ENCODE assay signal across 22 mouse cellular contexts in genomic region chr16:21971446-21971845, GRCm38 (mm10). TPM values are rescaled to one million over a fixed set of nuclear protein-coding genes. Genes with fewer than 3 reads are reported as not detected.
DNase-seq lines count a peak whose midpoint lies in the region; ATAC-seq and TF ChIP-seq lines count a peak whose summit lies in the region.
"Had no signal": no experiment of that assay in that cellular context is flagged by ENCODE, and none has a peak within 500 bp of the region (broad histone marks: within the 10 kb centered on the region; RNA-seq: fewer than 3 reads in every experiment).

No protein-coding gene starts in this region.

- H3K9me3 ChIP-seq in limb, embryonic 11.5 days (ENCODE audit: control insufficient read depth, low read length) = no peaks in the 10 kb centered on the region
- no peaks in the 10 kb centered on the region for H3K9me3 ChIP-seq in limb, embryonic 10.5 days (replicated peaks)
- H3K9me3 ChIP-seq in limb, embryonic 14.5 days (ENCODE audit: control insufficient read depth, low read length) = no peaks in the 10 kb centered on the region
- H3K9me3 ChIP-seq: embryonic facial prominence, embryonic 12.5 days; forebrain, embryonic 12.5 days; heart, embryonic 10.5 days; hindbrain, embryonic 12.5 days had no signal

- TF ChIP-seq POLR2A in limb, embryonic 14.5 days (IDR thresholded peaks at IDR 0.05; ENCODE audit: borderline replicate concordance, extremely low read depth, insufficient read depth, insufficient read length) = no peak

- peak; percentile 52 for TF ChIP-seq CTCF in Patski (IDR thresholded peaks at IDR 0.05)
- TF ChIP-seq CTCF in left cerebral cortex, adult 2 months (IDR thresholded peaks at IDR 0.05) = no peak

- no peak overlapping the region for H3K4me2 ChIP-seq in limb, embryonic 11.5 days (ENCODE audit: low read depth, severe bottlenecking)
- no peak overlapping the region for H3K4me2 ChIP-seq in limb, embryonic 14.5 days (replicated peaks; ENCODE audit: low read depth, low read length, severe bottlenecking)
- H3K4me2 ChIP-seq: embryonic facial prominence, embryonic 12.5 days; forebrain, embryonic 12.5 days; hindbrain, embryonic 12.5 days had no signal

- no peaks in the 10 kb centered on the region for H3K27me3 ChIP-seq in limb, embryonic 11.5 days (ENCODE audit: control insufficient read depth, insufficient read depth, low read length)
- peaks cover 25% of the 10 kb centered on the region for H3K27me3 ChIP-seq in limb, embryonic 10.5 days (ENCODE audit: low read depth, poor library complexity, severe bottlenecking)
- no peaks in the 10 kb centered on the region for H3K27me3 ChIP-seq in Patski
- H3K27me3 ChIP-seq in limb, embryonic 14.5 days (ENCODE audit: control insufficient read depth, insufficient read depth, low read length) = 0 out of 2 replicates have a peak, but pooled peaks cover 5% of the 10 kb centered on the region

- intact Hi-C loops in left cerebral cortex, adult 2 months (cut with DNase I) = no loop called here

- H3K36me3 ChIP-seq in limb, embryonic 11.5 days (ENCODE audit: control insufficient read depth, insufficient read depth, low read length) = no peaks in the 10 kb centered on the region
- H3K36me3 ChIP-seq in limb, embryonic 10.5 days = no peaks in the 10 kb centered on the region
- H3K36me3 ChIP-seq in limb, embryonic 14.5 days (ENCODE audit: control insufficient read depth, insufficient read depth, low read length) = no peaks in the 10 kb centered on the region
- H3K36me3 ChIP-seq: embryonic facial prominence, embryonic 12.5 days; forebrain, embryonic 12.5 days; heart, embryonic 10.5 days; hindbrain, embryonic 12.5 days had no signal

- no peak overlapping the region for H3K27ac ChIP-seq in limb, embryonic 11.5 days (replicated peaks; ENCODE audit: low read depth, low read length)
- no peak overlapping the region for H3K27ac ChIP-seq in limb, embryonic 10.5 days
- no peak overlapping the region for H3K27ac ChIP-seq in limb, embryonic 14.5 days (replicated peaks; ENCODE audit: low read depth, low read length)
- H3K27ac ChIP-seq in left cerebral cortex, adult 2 months = no peak overlapping the region
- H3K27ac ChIP-seq: embryonic facial prominence, embryonic 12.5 days; forebrain, embryonic 12.5 days; heart, embryonic 10.5 days; hindbrain, embryonic 12.5 days had no signal

- peaks cover 4% of the 10 kb centered on the region; the same call in 1 of the 2 replicates for H3K4me1 ChIP-seq in limb, embryonic 11.5 days (ENCODE audit: control insufficient read depth, insufficient read depth, low read length)
- H3K4me1 ChIP-seq in limb, embryonic 10.5 days = peaks cover 6% of the 10 kb centered on the region
- no peaks in the 10 kb centered on the region for H3K4me1 ChIP-seq in limb, embryonic 14.5 days (ENCODE audit: control insufficient read depth, insufficient read depth, low read length)

- no peak for ATAC-seq in limb, embryonic 11.5 days (ENCODE audit: insufficient number of reproducible peaks, low FRiP score, low TSS enrichment, low read depth)
- no peak for ATAC-seq in Patski
- no peak; the same call in 1 of the 2 replicates for ATAC-seq in limb, embryonic 14.5 days (ENCODE audit: low FRiP score, low read depth)
- ATAC-seq: forebrain, embryonic 16.5 days had no signal

- CTCF ChIA-PET in Patski (lab: Charles Lee) = interaction anchor here (0.9 to 1.0 kb wide), 2 partner anchors 12 to 41 kb away, joined by 3 to 4 read pairs; no protein-coding TSS in a partner anchor

- peak; percentile 27 for DNase-seq in limb, embryonic 11.5 days (ENCODE audit: low spot score)
- DNase-seq in limb, embryonic 10.5 days (ENCODE audit: low spot score) = no peak
- peak; percentile 25 for DNase-seq in lung, postnatal 36 days
- no peak for DNase-seq in lung, postnatal 4 days
- DNase-seq in Patski (ENCODE audit: low read depth, low spot score) = no peak
- peak; percentile 18 for DNase-seq in limb, embryonic 14.5 days (ENCODE audit: low spot score)
- no peak for DNase-seq in left cerebral cortex, adult 2 months (ENCODE audit: extremely low spot score in 1 of 2, low spot score in 2 of 2)
- DNase-seq: adrenal gland, adult 8-10 months; adrenal gland, postnatal 36 days; cerebellum, adult 2 months; cerebellum, postnatal 14 days; embryo, embryonic 11 days; gastrocnemius, postnatal 10 days; heart, adult 18-20 months; heart, postnatal 10 days; heart, postnatal 4 days had no signal

- POLR2A ChIA-PET in Patski (lab: Charles Lee) = interaction anchor here (0.6 to 0.9 kb wide), 2 partner anchors 39 to 41 kb away, joined by 3 read pairs; no protein-coding TSS in a partner anchor

- in situ Hi-C loops in Patski (cut with MboI; ENCODE audit: low pct_unique_long_range_greater_than_20kb) = no loop called here

- WGBS in limb, embryonic 11.5 days = 60% methylated on average over 4 of the region's 4 CpGs
- WGBS in limb, embryonic 10.5 days = 72% methylated on average over 4 of the region's 4 CpGs
- 59% methylated on average over 4 of the region's 4 CpGs for WGBS in limb, embryonic 14.5 days

- H3K4me3 ChIP-seq in limb, embryonic 11.5 days (ENCODE audit: low read depth, low read length) = no peak overlapping the region
- H3K4me3 ChIP-seq in limb, embryonic 10.5 days = no peak overlapping the region
- H3K4me3 ChIP-seq in limb, embryonic 14.5 days (replicated peaks; ENCODE audit: low read length) = no peak overlapping the region
- H3K4me3 ChIP-seq in left cerebral cortex, adult 2 months = no peak overlapping the region
- H3K4me3 ChIP-seq: embryonic facial prominence, embryonic 12.5 days; forebrain, embryonic 12.5 days; heart, embryonic 10.5 days; hindbrain, embryonic 12.5 days had no signal

- no peak overlapping the region for H3K9ac ChIP-seq in limb, embryonic 11.5 days (ENCODE audit: low read length)
- no peak overlapping the region for H3K9ac ChIP-seq in limb, embryonic 14.5 days (ENCODE audit: low read depth, low read length, severe bottlenecking)
- H3K9ac ChIP-seq: embryonic facial prominence, embryonic 12.5 days; forebrain, embryonic 12.5 days; hindbrain, embryonic 12.5 days had no signal

RNA-seq across cellular contexts. Expression of gene Liph, which starts 24.0 kb away (rescaled TPM):
- 0.19 and 0.28 TPM in 2 replicates for polyA plus RNA-seq in limb, embryonic 11.5 days (2014; fragmentation: Nextera tagmentation; extraction: Ambion mirVana)
- polyA plus RNA-seq in limb, embryonic 10.5 days (2016; fragmentation: Nextera tagmentation; extraction: Ambion mirVana) = 0.31 and 0.34 TPM in 2 replicates
- polyA plus RNA-seq in Patski (2021) = 0.30 TPM
- polyA plus RNA-seq in limb, embryonic 14.5 days (2012; rRNA removed) = 0.92 and 1.6 TPM in 2 replicates
- 2.3 and 2.8 TPM in 2 replicates for polyA plus RNA-seq in limb, embryonic 14.5 days (2014; fragmentation: Nextera tagmentation; extraction: Ambion mirVana)
- total RNA-seq in left cerebral cortex, adult 2 months (2021) = under 1 TPM in 1 of 2 experiments, not detected in 1; 0.16 TPM
- total RNA-seq: common myeloid progenitor, adult 5-6 weeks had no signal

RNA-seq across cellular contexts. Expression of gene Tmem41a, which starts 24.1 kb away (rescaled TPM):
- 45.8 and 46.4 TPM in 2 replicates for polyA plus RNA-seq in limb, embryonic 11.5 days (2014; fragmentation: Nextera tagmentation; extraction: Ambion mirVana)
- 49.4 and 56.7 TPM in 2 replicates for polyA plus RNA-seq in limb, embryonic 10.5 days (2016; fragmentation: Nextera tagmentation; extraction: Ambion mirVana)
- polyA plus RNA-seq in Patski (2021) = 11.2 TPM
- 27.6 and 30.5 TPM in 2 replicates for polyA plus RNA-seq in limb, embryonic 14.5 days (2012; rRNA removed)
- polyA plus RNA-seq in limb, embryonic 14.5 days (2014; fragmentation: Nextera tagmentation; extraction: Ambion mirVana) = 42.3 and 42.8 TPM in 2 replicates
- total RNA-seq in left cerebral cortex, adult 2 months (2021) = 10 to 100 TPM; 14.0 TPM

RNA-seq across cellular contexts. Expression of gene Senp2, which starts 37.8 kb away (rescaled TPM):
- polyA plus RNA-seq in limb, embryonic 11.5 days (2014; fragmentation: Nextera tagmentation; extraction: Ambion mirVana) = 66.8 and 76.8 TPM in 2 replicates
- 70.6 and 74.9 TPM in 2 replicates for polyA plus RNA-seq in limb, embryonic 10.5 days (2016; fragmentation: Nextera tagmentation; extraction: Ambion mirVana)
- polyA plus RNA-seq in Patski (2021) = 35.3 TPM
- 31.8 and 42.6 TPM in 2 replicates for polyA plus RNA-seq in limb, embryonic 14.5 days (2012; rRNA removed)
- 43.7 and 45.7 TPM in 2 replicates for polyA plus RNA-seq in limb, embryonic 14.5 days (2014; fragmentation: Nextera tagmentation; extraction: Ambion mirVana)
- total RNA-seq in left cerebral cortex, adult 2 months (2021) = 100 to 1,000 TPM in 1 of 2 experiments, 10 to 100 TPM in 1; 94.9 to 100 TPM

Comparison
In these comparisons a context has a peak if more than half of its experiments do, and no peak if none do; other contexts are left out.
1. DNase-seq: peak in limb, embryonic 11.5 days (single experiment), lung, postnatal 36 days (single experiment) and limb, embryonic 14.5 days (single experiment); none in limb, embryonic 10.5 days (single experiment), lung, postnatal 4 days (0 of 2), Patski (single experiment) and left cerebral cortex, adult 2 months (0 of 2).